Mouse (Mus musculus) midbrain, embryonic 16.5 days (tissue): ENCODE results near the gene Psma7. TPM values are rescaled to one million over a fixed set of nuclear protein-coding genes. Genes with fewer than 3 reads are reported as not detected.

Source experiments
- ATAC-seq: fragments of 200-750 bp; cut with Nextera tagmentation; 2 replicates; pipeline ENCODE4 v1.8.0; 2017; ENCODE audit warnings: moderate TSS enrichment
- H3K27ac ChIP-seq: fragments of 300-500 bp; sonication (generic); 2 replicates; pipeline ENCODE4 v1.5.1; 2014; ENCODE audit warnings: mild to moderate bottlenecking, low read length, mixed read lengths
- H3K27me3 ChIP-seq: fragments of 300-500 bp; sonication (generic); 2 replicates; pipeline ENCODE4 v1.6.1; 2014; ENCODE audit warnings: low read depth, low read length, mixed read lengths; ENCODE audit not compliant: control insufficient read depth, insufficient read depth
- H3K36me3 ChIP-seq: fragments of 300-500 bp; sonication (generic); 2 replicates; pipeline ENCODE4 v1.6.1; 2014; ENCODE audit warnings: mild to moderate bottlenecking, low read length, moderate library complexity, mixed read lengths; ENCODE audit not compliant: control insufficient read depth, insufficient read depth
- H3K4me1 ChIP-seq: fragments of 300-500 bp; sonication (generic); 2 replicates; pipeline ENCODE4 v1.6.1; 2014; ENCODE audit warnings: mild to moderate bottlenecking, low read length, mixed read lengths; ENCODE audit not compliant: control insufficient read depth, insufficient read depth
- H3K4me2 ChIP-seq: fragments of 300-500 bp; sonication (generic); 2 replicates; pipeline ENCODE4 v1.6.1; 2014; ENCODE audit warnings: mild to moderate bottlenecking, low read length, mixed read lengths
- H3K4me3 ChIP-seq: fragments of 300-500 bp; sonication (generic); 2 replicates; pipeline ENCODE4 v1.5.1; 2014; ENCODE audit warnings: low read depth, mild to moderate bottlenecking, low read length, moderate library complexity, mixed read lengths
- H3K9ac ChIP-seq: fragments of 300-500 bp; sonication (generic); 2 replicates; pipeline ENCODE4 v1.6.1; 2014; ENCODE audit warnings: low read depth, low read length, mixed read lengths
- H3K9me3 ChIP-seq: fragments of 300-500 bp; sonication (generic); replicated peaks from 2 replicates; pipeline ENCODE4 v1.6.1; 2014; ENCODE audit warnings: mild to moderate bottlenecking, low read length, mixed read lengths; ENCODE audit not compliant: control insufficient read depth, poor library complexity, severe bottlenecking
- WGBS: fragments of 180-500 bp; shearing (Covaris S2); extraction: QIAGEN DNeasy Blood & Tissue Kit; methylation state at CpG from one replicate; pipeline ENCODE4 v1.1.7; 2014; 5-methylcytosine and 5-hydroxymethylcytosine counted together
- polyA plus RNA-seq: library from polyadenylated mRNA; unstranded; fragments of >200 nt; fragmentation: Nextera tagmentation; extraction: Ambion mirVana; gene quantifications from 2 replicates; pipeline ENCODE4 v1.2.1, GENCODE M21; 2015

Psma7 gene
- polyA plus RNA-seq, 1 experiment from 2014 or later, result 541 TPM

GRCm38 (mm10) chr2:180047980-180048635, 5.9 kb upstream of the Psma7 start:
- no peak overlapping the region for H3K4me3 ChIP-seq
- H3K4me1 ChIP-seq, result peaks cover 24% of the 10 kb centered on the region
- no peak overlapping the region for H3K9ac ChIP-seq
- no peak overlapping the region for H3K4me2 ChIP-seq
- WGBS, result 95% methylated on average over 18 of the region's 18 CpGs
- H3K27ac ChIP-seq, result no peak overlapping the region
- no peak for ATAC-seq
- H3K36me3 ChIP-seq, result peaks cover 3% of the 10 kb centered on the region; the same call in 1 of the 2 replicates
- no peaks in the 10 kb centered on the region for H3K9me3 ChIP-seq
- H3K27me3 ChIP-seq, result no peaks in the 10 kb centered on the region

GRCm38 (mm10) chr2:180047580-180047979, 5.3 kb upstream of the Psma7 start:
- Histone ChIP-seq H3K9me3 (no peaks in the 10 kb centered on the region), H3K27me3 (no peaks in the 10 kb centered on the region), H3K4me2 (no peak overlapping the region), H3K27ac (no peak overlapping the region), H3K9ac (no peak overlapping the region), H3K36me3 (no peaks in the 10 kb centered on the region), H3K4me3 (no peak overlapping the region), H3K4me1 (peaks cover 24% of the 10 kb centered on the region)
- 93% methylated on average over 3 of the region's 3 CpGs for WGBS
- no peak for ATAC-seq

- no peak for ATAC-seq
- Histone ChIP-seq H3K27me3 (no peaks in the 10 kb centered on the region), H3K4me3 (no peak overlapping the region), H3K27ac (no peak overlapping the region), H3K36me3 (no peaks in the 10 kb centered on the region), H3K4me1 (peaks cover 36% of the 10 kb centered on the region), H3K9ac (no peak overlapping the region), H3K9me3 (no peaks in the 10 kb centered on the region), H3K4me2 (no peak overlapping the region)
- 49% methylated on average over 4 of the region's 4 CpGs for WGBS
These were observed 3.0 kb upstream of the Psma7 start for GRCm38 (mm10) chr2:180045283-180045682.

GRCm38 (mm10) chr2:180042858-180043515, 754 bp upstream of the Psma7 start:
- H3K36me3 ChIP-seq, result peaks cover 7% of the 10 kb centered on the region
- H3K27me3 ChIP-seq, result no peaks in the 10 kb centered on the region
- peak; percentile 68 for ATAC-seq
- no peaks in the 10 kb centered on the region for H3K9me3 ChIP-seq
- peak overlapping the region; percentile 92 for H3K9ac ChIP-seq
- H3K4me2 ChIP-seq, result peak overlapping the region; percentile 86
- H3K4me3 ChIP-seq, result peak overlapping the region; percentile 97
- WGBS, result under 1% methylated on average over 51 of the region's 66 CpGs
- H3K27ac ChIP-seq, result peak overlapping the region; percentile 98
- peaks cover 36% of the 10 kb centered on the region for H3K4me1 ChIP-seq

- Histone ChIP-seq H3K4me2 (peak overlapping the region; percentile 89), H3K27ac (peak overlapping the region; percentile 98), H3K9ac (peak overlapping the region; percentile 92), H3K36me3 (peaks cover 17% of the 10 kb centered on the region), H3K9me3 (no peaks in the 10 kb centered on the region), H3K4me3 (peak overlapping the region; percentile 97), H3K27me3 (no peaks in the 10 kb centered on the region), H3K4me1 (peaks cover 36% of the 10 kb centered on the region)
- WGBS, result under 1% methylated on average over 58 of the region's 66 CpGs
- peak; percentile 49 for ATAC-seq
These were observed 517 bp downstream of the Psma7 start for GRCm38 (mm10) chr2:180041577-180042255.

GRCm38 (mm10) chr2:180040406-180040805, 1.8 kb downstream of the Psma7 start:
- Histone ChIP-seq H3K27ac (no peak overlapping the region), H3K9ac (peak overlapping the region; percentile 31; the same call in 1 of the 2 replicates), H3K4me3 (peak overlapping the region; percentile 97; the same call in 1 of the 2 replicates), H3K4me1 (peaks cover 36% of the 10 kb centered on the region), H3K9me3 (no peaks in the 10 kb centered on the region), H3K27me3 (no peaks in the 10 kb centered on the region), H3K36me3 (peaks cover 17% of the 10 kb centered on the region), H3K4me2 (peak overlapping the region; percentile 89)
- no peak for ATAC-seq
- WGBS, result 62% methylated on average over 6 of the region's 6 CpGs

- H3K4me2 ChIP-seq, result no peak overlapping the region
- H3K27ac ChIP-seq, result no peak overlapping the region
- H3K4me1 ChIP-seq, result no peaks in the 10 kb centered on the region
- H3K36me3 ChIP-seq, result peaks cover 41% of the 10 kb centered on the region
- no peak overlapping the region for H3K9ac ChIP-seq
- 76% methylated on average over 5 of the region's 5 CpGs for WGBS
- no peak overlapping the region for H3K4me3 ChIP-seq
- H3K9me3 ChIP-seq, result no peaks in the 10 kb centered on the region
- H3K27me3 ChIP-seq, result no peaks in the 10 kb centered on the region
- ATAC-seq, result 0 out of 2 replicates have a peak, but pooled peaks have one; percentile 36
These were observed 7.5 kb downstream of the Psma7 start for GRCm38 (mm10) chr2:180034753-180035152.

- no peak overlapping the region for H3K4me2 ChIP-seq
- no peaks in the 10 kb centered on the region for H3K9me3 ChIP-seq
- no peak overlapping the region for H3K27ac ChIP-seq
- H3K4me1 ChIP-seq, result peaks cover 1% of the 10 kb centered on the region
- no peak overlapping the region for H3K4me3 ChIP-seq
- ATAC-seq, result no peak
- H3K9ac ChIP-seq, result no peak overlapping the region
- H3K27me3 ChIP-seq, result no peaks in the 10 kb centered on the region
- WGBS, result 75% methylated on average over 3 of the region's 3 CpGs
- H3K36me3 ChIP-seq, result peaks cover 45% of the 10 kb centered on the region
These were observed 8.3 kb downstream of the Psma7 start for GRCm38 (mm10) chr2:180033956-180034355.

- Histone ChIP-seq H3K27ac (no peak overlapping the region), H3K9me3 (no peaks in the 10 kb centered on the region), H3K4me2 (no peak overlapping the region), H3K27me3 (no peaks in the 10 kb centered on the region), H3K36me3 (peaks cover 37% of the 10 kb centered on the region), H3K9ac (no peak overlapping the region), H3K4me3 (no peak overlapping the region), H3K4me1 (peaks cover 11% of the 10 kb centered on the region)
- ATAC-seq, result no peak
- 77% methylated on average over 3 of the region's 3 CpGs for WGBS
These were observed 9.3 kb downstream of the Psma7 start for GRCm38 (mm10) chr2:180032925-180033324.
